Mouse (Mus musculus) granulocyte monocyte progenitor cell, adult 5-6 weeks (primary cell): ENCODE measurements at regions not wholly inside any gene's neighbourhood (a gene's known extent, or its start where the extent isn't known, plus 50 kb on each side); places are given as distances from the start of the nearest gene placed in this dataset.

ENCODE experiments used
- ATAC-seq: replicated peaks from 2 replicates; pipeline ENCODE4 v1.8.0; 2016; ENCODE audit warnings: mild to moderate bottlenecking, moderate TSS enrichment, inconsistent platforms; ENCODE audit not compliant: poor library complexity, severe bottlenecking

DNA sequence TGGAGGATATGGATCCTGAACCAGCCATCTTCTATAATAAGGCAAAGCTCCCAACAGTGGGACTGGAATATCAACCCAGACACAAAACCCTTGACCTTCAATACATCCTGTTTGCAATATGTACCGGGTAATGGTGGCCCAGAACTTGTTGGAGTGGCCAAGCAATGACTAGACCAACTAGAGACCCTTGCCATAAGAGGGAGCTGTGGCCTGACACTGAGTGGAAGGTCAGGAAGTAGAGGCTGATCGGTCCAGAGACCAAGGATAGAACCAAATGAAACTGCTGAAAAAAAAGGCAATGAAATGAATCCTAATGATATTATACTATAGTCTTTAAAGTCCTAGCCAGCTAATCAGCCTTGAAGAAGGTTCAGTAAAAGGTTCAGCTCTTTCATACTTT, 57.2 kb upstream of the Cav2 start:
- no peak for ATAC-seq

GRCm38 (mm10) chr6:17224852-17225251, 56.1 kb upstream of the Cav2 start:
- ATAC-seq: no peak

- no peak for ATAC-seq
These were observed 54.5 kb upstream of the Cav2 start for GRCm38 (mm10) chr6:17226483-17226882.
